In genomic region chr8:31001980-31002730, GRCm38 (mm10) we compare ENCODE assay signal across 14 mouse cellular contexts.
DNase-seq lines count a peak whose midpoint lies in the region; ATAC-seq lines count a peak whose summit lies in the region.
"Had no signal": no experiment of that assay in that cellular context is flagged by ENCODE, and none has a peak within 500 bp of the region (broad histone marks: within the 10 kb centered on the region; RNA-seq: fewer than 3 reads in every experiment).

No protein-coding gene starts in this region.

- H3K9me3 ChIP-seq in hindbrain, embryonic 14.5 days (ENCODE audit: control insufficient read depth, low read length): no peaks in the 10 kb centered on the region
- no peaks in the 10 kb centered on the region; the same call in 1 of the 2 replicates for H3K9me3 ChIP-seq in hindbrain, embryonic 13.5 days
- H3K9me3 ChIP-seq in embryonic facial prominence, embryonic 10.5 days: no peaks in the 10 kb centered on the region; the same call in 1 of the 2 replicates
- no peaks in the 10 kb centered on the region for H3K9me3 ChIP-seq in neural tube, embryonic 11.5 days (ENCODE audit: control insufficient read depth, low read length)
- H3K9me3 ChIP-seq: embryonic facial prominence, embryonic 15.5 days; liver, embryonic 13.5 days had no signal

- no peaks in the 10 kb centered on the region for H3K4me1 ChIP-seq in hindbrain, embryonic 14.5 days (replicated peaks; ENCODE audit: control insufficient read depth, insufficient read depth, low read length)
- no peaks in the 10 kb centered on the region for H3K4me1 ChIP-seq in hindbrain, embryonic 13.5 days (replicated peaks)
- peaks cover 16% of the 10 kb centered on the region for H3K4me1 ChIP-seq in embryonic facial prominence, embryonic 10.5 days
- H3K4me1 ChIP-seq in neural tube, embryonic 11.5 days (ENCODE audit: control insufficient read depth, insufficient read depth, low read length): no peaks in the 10 kb centered on the region
- H3K4me1 ChIP-seq: embryonic facial prominence, embryonic 15.5 days; liver, embryonic 13.5 days had no signal

- no peak overlapping the region for H3K4me3 ChIP-seq in hindbrain, embryonic 14.5 days (replicated peaks; ENCODE audit: low read length)
- H3K4me3 ChIP-seq in hindbrain, embryonic 13.5 days: no peak overlapping the region
- H3K4me3 ChIP-seq in embryonic facial prominence, embryonic 10.5 days: no peak overlapping the region
- H3K4me3 ChIP-seq in neural tube, embryonic 11.5 days (ENCODE audit: low read depth, low read length): no peak overlapping the region
- H3K4me3 ChIP-seq: embryonic facial prominence, embryonic 15.5 days; liver, embryonic 13.5 days had no signal

- DNase-seq in hindbrain, embryonic 14.5 days (ENCODE audit: low spot score): no peak
- peak; percentile 71 for DNase-seq in embryonic facial prominence, embryonic 10.5 days (ENCODE audit: low spot score)
- peak; percentile 11 for DNase-seq in heart, postnatal 10 days
- DNase-seq in neural tube, embryonic 11.5 days (ENCODE audit: low spot score): peak; percentile 26
- no peak for DNase-seq in kidney, postnatal 36 days
- DNase-seq: kidney, adult 9 months; layer of hippocampus, adult 9-11 months; liver, embryonic 13.5 days; right cerebral cortex, postnatal 4 days had no signal

- no peak overlapping the region for H3K27ac ChIP-seq in hindbrain, embryonic 14.5 days
- H3K27ac ChIP-seq in hindbrain, embryonic 13.5 days: no peak overlapping the region
- peak overlapping the region; percentile 21; the same call in 1 of the 2 replicates for H3K27ac ChIP-seq in embryonic facial prominence, embryonic 10.5 days (replicated peaks)
- H3K27ac ChIP-seq in neural tube, embryonic 11.5 days (ENCODE audit: low read depth, low read length): no peak overlapping the region
- H3K27ac ChIP-seq: embryonic facial prominence, embryonic 15.5 days; liver, embryonic 13.5 days; macrophage had no signal

- no peak overlapping the region for H3K4me2 ChIP-seq in hindbrain, embryonic 14.5 days (replicated peaks)
- H3K4me2 ChIP-seq in hindbrain, embryonic 13.5 days: no peak overlapping the region
- H3K4me2 ChIP-seq in neural tube, embryonic 11.5 days (ENCODE audit: low read depth): no peak overlapping the region
- H3K4me2 ChIP-seq: embryonic facial prominence, embryonic 15.5 days; liver, embryonic 13.5 days had no signal

- intact Hi-C loops in heart, postnatal 10 days (cut with DNase I): no loop called here

- H3K9ac ChIP-seq in hindbrain, embryonic 14.5 days: no peak overlapping the region
- no peak overlapping the region for H3K9ac ChIP-seq in hindbrain, embryonic 13.5 days
- H3K9ac ChIP-seq in neural tube, embryonic 11.5 days (ENCODE audit: low read length): no peak overlapping the region
- H3K9ac ChIP-seq: embryonic facial prominence, embryonic 15.5 days; liver, embryonic 13.5 days had no signal

- 0 out of 2 replicates have a peak, but pooled peaks have one; percentile 14 for ATAC-seq in hindbrain, embryonic 14.5 days (ENCODE audit: low FRiP score)
- no peak for ATAC-seq in hindbrain, embryonic 13.5 days (ENCODE audit: low FRiP score)
- no peak for ATAC-seq in neural tube, embryonic 11.5 days (ENCODE audit: insufficient read depth, low FRiP score, low TSS enrichment)
- ATAC-seq in erythroblast, adult 5-6 weeks (replicated peaks; ENCODE audit: low FRiP score, poor library complexity, severe bottlenecking): no peak
- ATAC-seq: activated CD4-positive, CD25-positive, alpha-beta regulatory T cell, adult 4 months had no signal

- H3K27me3 ChIP-seq in hindbrain, embryonic 14.5 days (ENCODE audit: control insufficient read depth, insufficient read depth, low read length): no peaks in the 10 kb centered on the region
- no peaks in the 10 kb centered on the region for H3K27me3 ChIP-seq in hindbrain, embryonic 13.5 days
- no peaks in the 10 kb centered on the region for H3K27me3 ChIP-seq in embryonic facial prominence, embryonic 10.5 days (replicated peaks; ENCODE audit: low read depth, poor library complexity, severe bottlenecking)
- no peaks in the 10 kb centered on the region for H3K27me3 ChIP-seq in neural tube, embryonic 11.5 days (ENCODE audit: control insufficient read depth, insufficient read depth, low read length)
- H3K27me3 ChIP-seq: embryonic facial prominence, embryonic 15.5 days; liver, embryonic 13.5 days had no signal

- no peaks in the 10 kb centered on the region for H3K36me3 ChIP-seq in hindbrain, embryonic 14.5 days (replicated peaks; ENCODE audit: control insufficient read depth, insufficient read depth)
- no peaks in the 10 kb centered on the region for H3K36me3 ChIP-seq in hindbrain, embryonic 13.5 days
- H3K36me3 ChIP-seq in embryonic facial prominence, embryonic 10.5 days (replicated peaks): no peaks in the 10 kb centered on the region
- H3K36me3 ChIP-seq in neural tube, embryonic 11.5 days (ENCODE audit: control insufficient read depth, insufficient read depth, low read length): no peaks in the 10 kb centered on the region
- H3K36me3 ChIP-seq: embryonic facial prominence, embryonic 15.5 days; liver, embryonic 13.5 days had no signal

- 29% methylated on average over 5 of the region's 5 CpGs for WGBS in hindbrain, embryonic 14.5 days
- WGBS in hindbrain, embryonic 13.5 days: 20% methylated on average over 5 of the region's 5 CpGs
- 20% methylated on average over 5 of the region's 5 CpGs for WGBS in embryonic facial prominence, embryonic 10.5 days
- 35% methylated on average over 5 of the region's 5 CpGs for WGBS in neural tube, embryonic 11.5 days

Comparison
In these comparisons a context has a peak if more than half of its experiments do, and no peak if none do; other contexts are left out.
1. DNase-seq: peak in embryonic facial prominence, embryonic 10.5 days (single experiment), heart, postnatal 10 days (2 of 2) and neural tube, embryonic 11.5 days (single experiment); none in hindbrain, embryonic 14.5 days (single experiment) and kidney, postnatal 36 days (0 of 2).